Mouse (Mus musculus): ENCODE measurements around the gene Hpn.

Gene Hpn

GRCm38 (mm10) chr7:31082831-31083588 is 32.1 kb downstream of the Hpn start:
- no peak for DNase-seq (ENCODE audit: extremely low read depth, low read depth, low spot score)

GRCm38 (mm10) chr7:31082106-31082505 is 33.0 kb downstream of the Hpn start:
- DNase-seq (ENCODE audit: extremely low read depth, low read depth, low spot score): no peak

GRCm38 (mm10) chr7:31081106-31081505 is 34.0 kb downstream of the Hpn start:
- no peak for DNase-seq (ENCODE audit: extremely low read depth, low read depth, low spot score)

GRCm38 (mm10) chr7:31080611-31081010 is 34.5 kb downstream of the Hpn start:
- DNase-seq (ENCODE audit: extremely low read depth, low read depth, low spot score): no peak

GRCm38 (mm10) chr7:31079670-31080069 is 35.4 kb downstream of the Hpn start:
- no peak for DNase-seq (ENCODE audit: extremely low read depth, low read depth, low spot score)

GRCm38 (mm10) chr7:31077885-31078445 is 37.1 kb downstream of the Hpn start:
- DNase-seq (ENCODE audit: extremely low read depth, low read depth, low spot score): no peak

- DNase-seq (ENCODE audit: extremely low read depth, low read depth, low spot score): no peak
These were observed 37.6 kb downstream of the Hpn start for GRCm38 (mm10) chr7:31077470-31077869.

GRCm38 (mm10) chr7:31076492-31076891 is 38.6 kb downstream of the Hpn start, which contains the start of gene Fxyd3:
Fxyd3 (minus strand) TSS chr7:31076704.
- DNase-seq (ENCODE audit: extremely low read depth, low read depth, low spot score): no peak

- no peak for DNase-seq (ENCODE audit: extremely low read depth, low read depth, low spot score)
These were observed 40.4 kb downstream of the Hpn start for GRCm38 (mm10) chr7:31074713-31075069.

- peak; percentile 88 for DNase-seq (ENCODE audit: extremely low read depth, low read depth, low spot score)
These were observed 40.9 kb downstream of the Hpn start for GRCm38 (mm10) chr7:31074061-31074712.

- DNase-seq (ENCODE audit: extremely low read depth, low read depth, low spot score): no peak
These were observed 41.5 kb downstream of the Hpn start for GRCm38 (mm10) chr7:31073546-31073945.

- no peak for DNase-seq (ENCODE audit: extremely low read depth, low read depth, low spot score)
These were observed 42.8 kb downstream of the Hpn start for GRCm38 (mm10) chr7:31072326-31072725.

- DNase-seq (ENCODE audit: extremely low read depth, low read depth, low spot score): no peak
These were observed 44.8 kb downstream of the Hpn start for GRCm38 (mm10) chr7:31070324-31070723.

GRCm38 (mm10) chr7:31069491-31069890 is 45.6 kb downstream of the Hpn start:
- DNase-seq (ENCODE audit: extremely low read depth, low read depth, low spot score): no peak

- DNase-seq (ENCODE audit: extremely low read depth, low read depth, low spot score): no peak
These were observed 47.3 kb downstream of the Hpn start for GRCm38 (mm10) chr7:31067836-31068235.

- DNase-seq (ENCODE audit: extremely low read depth, low read depth, low spot score): no peak
These were observed 52.0 kb downstream of the Hpn start for GRCm38 (mm10) chr7:31063074-31063560.

GRCm38 (mm10) chr7:31060621-31061010 is 54.5 kb downstream of the Hpn start:
- no peak for DNase-seq (ENCODE audit: extremely low read depth, low read depth, low spot score)

GRCm38 (mm10) chr7:31059919-31060620 is 55.0 kb downstream of the Hpn start:
- DNase-seq (ENCODE audit: extremely low read depth, low read depth, low spot score): no peak

GRCm38 (mm10) chr7:31059108-31059507 is 56.0 kb downstream of the Hpn start, which contains the start of gene Lgi4:
Lgi4 (plus strand) TSS chr7:31059342.
- no peak for DNase-seq (ENCODE audit: extremely low read depth, low read depth, low spot score)

GRCm38 (mm10) chr7:31058211-31058610 is 56.9 kb downstream of the Hpn start:
- DNase-seq (ENCODE audit: extremely low read depth, low read depth, low spot score): no peak

GRCm38 (mm10) chr7:31057730-31058129 is 57.4 kb downstream of the Hpn start:
- no peak for DNase-seq (ENCODE audit: extremely low read depth, low read depth, low spot score)
